Mouse (Mus musculus) telencephalon, adult 2 months (tissue): ENCODE data around the gene Ikzf2.

ENCODE experiments used
- DNase-seq: peaks from one replicate; pipeline ENCODE4 v3.0.0-alpha.2; 2011; ENCODE audit warnings: low read depth, low spot score

Ikzf2 gene

DNA sequence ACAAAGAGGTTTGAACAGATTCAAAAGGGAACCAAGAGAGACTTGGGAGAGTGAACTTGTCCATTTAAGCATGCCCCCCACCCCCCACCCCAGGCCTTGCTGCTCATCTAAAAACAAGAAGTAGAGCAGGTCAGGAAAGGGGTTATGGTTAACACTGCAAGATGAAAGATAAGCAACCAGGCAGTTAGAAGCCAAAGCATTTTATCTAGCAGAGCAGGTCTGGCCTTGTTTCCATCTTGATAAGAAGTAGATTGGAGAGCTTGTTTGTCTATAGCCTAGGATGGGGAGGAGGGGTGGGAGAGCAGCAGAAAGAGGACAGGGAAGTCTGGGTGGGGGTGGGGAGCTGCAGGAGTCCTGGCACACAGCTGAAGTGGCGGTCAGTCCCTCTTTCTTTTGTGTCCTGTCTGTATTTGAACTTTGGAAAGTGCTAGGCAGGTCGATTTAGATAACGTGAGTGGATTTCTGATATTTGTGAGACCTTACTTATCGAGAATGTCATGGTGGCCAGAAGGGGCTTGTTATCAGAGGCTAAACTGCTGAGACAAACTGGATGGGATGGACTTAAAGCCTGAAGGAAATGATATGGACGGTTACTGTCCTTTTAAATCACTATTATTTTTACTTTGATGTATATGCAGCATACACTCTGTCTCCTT, 173.3 kb downstream of the Ikzf2 start:
- DNase-seq, result no peak

DNA sequence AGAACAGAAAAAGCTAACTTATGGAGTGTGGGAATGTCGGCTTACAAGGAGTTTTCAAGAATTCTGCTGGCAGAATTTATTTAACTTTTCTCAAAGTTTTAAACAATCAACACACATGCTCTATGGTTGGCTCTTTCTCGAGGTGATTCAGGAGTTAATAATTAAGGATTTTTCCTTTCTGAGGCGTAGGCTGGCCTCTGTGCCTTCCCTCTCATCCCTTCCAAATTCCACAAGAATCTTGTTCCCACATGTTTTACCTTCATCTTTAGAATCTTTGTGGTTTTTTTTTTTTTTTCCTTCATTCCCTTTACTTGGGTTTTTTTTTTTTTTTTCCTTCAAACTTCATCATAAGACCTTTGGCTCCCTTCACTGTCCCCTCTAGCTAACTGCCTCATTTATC, 178.8 kb downstream of the Ikzf2 start:
- no peak for DNase-seq

DNA sequence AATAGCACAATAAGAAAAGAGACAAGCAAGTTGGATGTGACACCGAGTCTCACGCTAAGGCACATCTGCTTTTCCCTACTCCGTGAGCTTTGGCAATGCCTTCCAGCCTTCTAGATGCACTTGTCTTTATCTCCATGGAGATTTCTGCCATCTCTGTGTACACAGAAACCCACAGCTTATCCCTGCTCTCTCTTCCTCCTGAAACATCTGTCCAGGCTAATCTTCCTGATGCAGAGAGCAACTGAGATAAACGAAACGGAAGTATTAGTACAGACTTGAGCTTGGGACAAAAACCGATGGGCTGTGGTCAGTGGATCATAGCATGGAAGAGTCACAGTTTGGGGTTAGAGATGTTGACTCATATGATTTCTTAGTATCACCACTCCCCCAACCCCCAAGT, 179.5 kb downstream of the Ikzf2 start:
- DNase-seq, result no peak

DNA sequence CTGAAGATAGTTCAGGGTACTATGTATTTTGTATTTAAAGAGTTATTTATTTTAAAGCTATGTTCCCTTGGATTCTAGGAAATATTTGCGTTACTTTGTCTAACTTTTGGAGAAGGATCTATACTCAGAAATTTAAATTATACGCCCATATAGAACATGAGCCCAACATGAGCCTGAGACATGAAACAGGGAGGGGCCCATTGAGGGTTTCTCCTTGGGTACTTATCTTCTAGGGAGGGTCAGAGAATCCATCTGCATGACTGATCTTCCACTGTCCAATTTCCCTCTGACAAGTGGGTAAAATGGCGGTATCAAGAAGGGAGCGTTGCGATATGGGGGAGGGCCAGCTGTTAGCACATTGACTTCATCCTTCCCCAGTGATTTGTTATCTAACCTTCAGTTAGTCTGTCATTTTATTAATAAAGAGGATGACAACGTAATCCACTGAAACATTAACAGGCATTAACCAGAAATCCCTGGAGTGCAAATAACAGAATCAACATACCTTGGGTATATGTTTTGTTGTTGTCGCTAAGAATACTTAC, 180.4 kb downstream of the Ikzf2 start:
- no peak for DNase-seq

DNA sequence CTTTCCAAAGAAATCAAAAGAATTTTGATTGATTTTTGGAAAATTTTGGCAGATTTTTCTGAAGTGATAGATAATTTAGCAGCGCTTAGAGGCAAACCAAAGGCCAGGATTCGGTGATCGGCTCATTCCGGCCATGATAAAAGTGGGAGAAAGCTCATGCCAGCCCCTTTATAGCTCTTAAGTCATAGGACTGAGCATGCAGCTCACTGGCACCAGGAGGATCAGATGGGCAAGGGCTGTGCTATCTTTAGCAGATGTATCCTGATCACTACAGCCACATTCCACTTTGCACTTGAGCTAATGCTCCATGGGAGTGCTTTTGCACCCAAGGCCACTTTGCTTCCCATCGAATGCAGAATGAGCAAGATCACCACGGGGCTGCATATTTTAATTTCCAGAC, 181.0 kb downstream of the Ikzf2 start:
- no peak for DNase-seq

DNA sequence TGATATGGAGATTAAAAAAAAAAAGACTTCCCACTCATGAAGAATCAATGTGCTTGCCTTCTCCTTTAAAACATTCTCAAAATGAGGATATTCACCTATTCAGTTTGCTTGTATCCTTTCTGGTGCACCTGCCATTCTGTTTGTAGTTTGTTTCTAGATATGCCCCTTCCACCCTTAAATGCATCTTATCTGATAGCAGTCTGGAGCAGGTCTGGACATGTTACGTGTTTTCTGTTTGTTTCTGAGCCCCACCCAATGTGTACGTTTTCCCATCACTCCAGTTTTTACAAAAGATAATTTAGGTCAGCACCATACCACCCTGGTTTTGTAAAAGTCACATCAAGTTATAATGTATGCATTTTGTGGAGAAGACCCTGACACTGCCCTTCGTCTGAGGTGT, 186.7 kb downstream of the Ikzf2 start:
- no peak for DNase-seq

DNA sequence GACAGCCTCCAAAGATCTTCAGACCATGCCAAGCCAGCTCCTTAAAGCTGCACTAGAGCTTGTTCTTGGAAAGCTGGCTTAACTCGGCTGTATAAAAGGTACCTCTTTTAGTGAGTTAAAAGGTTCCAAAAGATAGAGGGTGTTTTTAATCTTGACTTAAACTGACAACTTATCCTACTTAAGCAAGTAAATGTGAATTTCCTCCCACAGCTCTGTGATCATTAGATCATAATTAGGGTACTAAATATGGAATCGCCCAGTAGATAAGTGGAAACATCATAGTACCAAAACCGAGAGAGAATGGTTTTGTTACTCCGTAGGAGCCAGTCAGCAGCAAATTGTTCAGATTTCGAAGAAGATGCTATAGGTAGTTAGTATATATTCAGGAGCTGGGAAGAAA, 187.4 kb downstream of the Ikzf2 start:
- no peak for DNase-seq

DNA sequence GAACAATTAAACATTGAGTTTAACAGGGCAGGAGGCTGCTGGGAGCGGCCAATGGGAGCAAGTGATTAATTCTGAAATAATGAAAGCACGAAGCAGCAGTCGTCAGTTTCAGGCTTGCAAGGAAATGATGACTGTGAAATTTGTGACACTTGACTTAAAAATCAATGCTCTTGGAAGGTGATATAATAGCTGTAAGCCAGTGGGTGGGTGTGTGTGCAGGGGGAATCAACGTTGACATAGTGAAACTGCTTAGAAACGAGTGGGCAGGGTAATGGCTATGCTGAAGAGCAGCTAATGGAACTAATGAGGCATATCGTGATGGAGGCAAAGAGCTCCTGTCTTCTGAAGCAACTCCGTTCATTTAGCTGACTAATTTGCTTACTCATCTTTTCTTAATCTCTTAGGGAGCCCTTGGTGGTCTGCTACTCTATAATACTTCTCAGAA, 188.2 kb downstream of the Ikzf2 start:
- DNase-seq, result no peak

DNA sequence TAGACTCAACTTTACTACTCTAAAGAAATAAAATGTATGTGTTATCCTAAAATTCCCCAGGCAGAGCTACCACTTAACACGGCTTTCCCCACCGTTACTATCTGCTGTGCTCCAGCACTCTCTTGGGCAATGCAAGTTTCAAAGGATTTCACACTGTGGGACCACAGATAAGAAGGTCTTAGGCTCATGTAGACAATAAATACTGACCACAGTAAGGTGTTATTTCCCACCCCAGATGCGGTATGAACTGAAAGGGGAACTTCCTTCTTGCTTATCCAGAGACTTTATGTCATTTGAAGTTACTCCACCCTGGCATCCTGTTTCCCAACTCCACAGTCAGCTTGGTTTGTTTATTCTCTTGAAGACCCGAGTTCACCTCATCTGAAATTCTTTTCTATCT, 191.0 kb downstream of the Ikzf2 start:
- DNase-seq, result no peak

DNA sequence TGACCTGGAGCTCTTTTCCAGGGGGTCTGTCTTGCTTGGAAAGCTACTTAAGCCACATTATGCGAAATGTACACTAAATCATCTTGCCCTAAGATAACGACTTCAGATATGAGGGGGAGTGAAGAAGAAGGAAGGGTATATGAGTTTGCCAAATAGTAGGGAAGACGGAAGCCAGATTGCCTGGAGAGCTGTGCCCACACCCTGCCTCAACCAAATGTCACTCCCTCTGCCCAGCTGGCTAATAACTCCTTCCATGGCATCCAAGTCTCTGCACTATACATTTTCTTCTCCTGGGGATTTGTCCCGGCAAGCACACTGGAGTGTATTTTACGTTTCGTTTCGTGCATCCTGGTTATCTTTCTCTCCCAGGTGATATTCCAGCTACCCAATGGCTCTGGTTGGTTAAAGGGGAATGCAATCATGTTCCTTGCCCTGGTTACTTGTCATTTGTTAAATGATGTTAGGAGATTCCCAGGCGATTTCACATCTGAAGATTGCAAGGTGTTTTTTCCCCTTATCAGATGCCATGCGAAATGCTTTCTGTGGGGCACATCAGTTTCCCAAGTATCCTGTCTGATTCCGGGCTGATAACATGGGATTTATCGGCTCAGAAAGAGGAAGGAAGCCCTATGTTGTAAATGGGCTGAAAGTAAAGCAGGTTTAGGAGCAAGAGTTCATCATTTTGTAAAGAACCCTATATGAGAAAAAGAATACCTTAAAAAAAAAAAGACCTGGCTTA, 193.6 kb downstream of the Ikzf2 start:
- no peak for DNase-seq

DNA sequence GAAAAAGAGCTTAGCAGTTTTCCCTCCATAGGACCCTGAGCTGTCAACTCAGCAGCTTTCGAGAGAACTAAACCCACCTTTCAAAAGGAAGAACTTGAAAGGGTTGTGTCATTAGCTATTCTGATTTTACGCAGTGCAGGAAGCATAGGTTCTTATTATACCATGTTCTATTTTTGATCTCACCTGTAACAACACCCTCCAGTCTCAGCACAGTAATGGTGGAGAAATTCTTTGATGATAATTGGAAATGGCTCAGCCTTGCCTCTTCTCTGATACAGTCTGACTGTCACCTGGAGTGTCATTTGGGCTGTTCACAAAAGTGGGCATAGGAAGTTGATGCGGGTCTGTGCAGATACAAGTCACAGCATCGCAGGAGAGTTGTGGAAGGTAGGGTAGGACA, 195.0 kb downstream of the Ikzf2 start:
- DNase-seq, result no peak

DNA sequence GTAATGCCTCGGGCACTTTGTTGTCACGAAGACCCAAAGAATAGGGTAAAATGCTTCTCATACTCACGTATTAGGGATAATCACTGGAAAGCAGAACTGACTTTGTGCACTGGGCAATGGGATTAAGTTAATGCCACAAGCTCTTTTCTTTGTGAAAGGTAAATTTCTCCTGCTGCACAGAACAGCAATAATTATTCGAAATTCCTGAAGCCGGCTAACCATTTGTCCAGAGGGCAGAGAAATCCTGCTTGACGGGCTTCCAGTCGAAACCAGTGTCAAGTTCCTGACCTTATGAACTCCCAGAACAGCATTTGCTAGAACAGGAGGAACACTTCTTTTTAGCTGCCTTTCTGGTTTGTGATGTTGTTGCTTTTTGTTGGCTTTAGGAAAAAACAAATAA, 198.0 kb downstream of the Ikzf2 start:
- DNase-seq, result no peak

DNA sequence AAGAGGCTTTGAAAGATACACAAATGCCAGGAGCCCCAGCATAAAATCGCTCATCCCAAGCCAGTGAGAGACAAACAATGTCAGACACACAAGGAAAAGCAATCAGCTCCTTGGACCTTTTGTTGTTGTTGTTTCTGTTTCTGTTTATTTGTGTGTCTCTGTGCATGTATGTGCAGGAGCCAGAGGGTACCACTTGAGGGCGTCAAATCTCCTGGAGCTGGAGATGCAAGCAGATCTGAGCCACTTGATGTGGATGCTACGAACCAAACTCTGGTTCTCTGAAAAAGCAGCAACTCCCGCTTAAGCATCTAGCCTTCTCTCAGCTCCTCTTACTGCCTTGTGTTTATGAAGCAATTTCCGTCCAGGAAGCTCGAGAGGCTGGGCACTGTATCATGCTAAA, 198.4 kb downstream of the Ikzf2 start:
- no peak for DNase-seq
